20 mouse cellular contexts compared by ENCODE assay signal in genomic region chr1:41551271-41551670, GRCm38 (mm10).
DNase-seq lines count a peak whose midpoint lies in the region; ATAC-seq and TF ChIP-seq lines count a peak whose summit lies in the region.
"Had no signal": no experiment of that assay in that cellular context is flagged by ENCODE, and none has a peak within 500 bp of the region (broad histone marks: within the 10 kb centered on the region; RNA-seq: fewer than 3 reads in every experiment).

No protein-coding gene starts in this region.

- TF ChIP-seq POLR2A in kidney, adult 2 months (IDR thresholded peaks at IDR 0.05; ENCODE audit: low read depth, low read length): no peak

- no peak overlapping the region for H3K4me2 ChIP-seq in kidney, embryonic 16.5 days (replicated peaks; ENCODE audit: low read depth, low read length)
- H3K4me2 ChIP-seq: forebrain, embryonic 13.5 days; heart, embryonic 13.5 days; hindbrain, embryonic 12.5 days had no signal

- H3K36me3 ChIP-seq in kidney, adult 2 months (ENCODE audit: control insufficient read depth, insufficient read depth, low read length): no peaks in the 10 kb centered on the region
- H3K36me3 ChIP-seq in kidney, embryonic 16.5 days (ENCODE audit: insufficient read depth, low read length): no peaks in the 10 kb centered on the region
- H3K36me3 ChIP-seq: heart, embryonic 13.5 days; hindbrain, embryonic 12.5 days had no signal

- no peak overlapping the region for H3K27ac ChIP-seq in kidney, adult 2 months (ENCODE audit: insufficient read depth, low read depth, low read length)
- H3K27ac ChIP-seq in kidney, embryonic 16.5 days (ENCODE audit: low read length): no peak overlapping the region
- H3K27ac ChIP-seq: forebrain, embryonic 13.5 days; gastrocnemius, adult 2 months; heart, embryonic 13.5 days; hindbrain, embryonic 12.5 days had no signal

- H3K9me3 ChIP-seq in kidney, embryonic 16.5 days (ENCODE audit: low read length): no peaks in the 10 kb centered on the region
- H3K9me3 ChIP-seq: forebrain, embryonic 13.5 days; heart, embryonic 13.5 days; hindbrain, embryonic 12.5 days had no signal

- no peaks in the 10 kb centered on the region for H3K27me3 ChIP-seq in kidney, adult 2 months (replicated peaks; ENCODE audit: control insufficient read depth, insufficient read depth, low read length)
- H3K27me3 ChIP-seq in kidney, embryonic 16.5 days (ENCODE audit: insufficient read depth, low read length): no peaks in the 10 kb centered on the region
- H3K27me3 ChIP-seq: forebrain, embryonic 13.5 days; heart, embryonic 13.5 days; hindbrain, embryonic 12.5 days had no signal

- H3K4me1 ChIP-seq in kidney, adult 2 months (ENCODE audit: control insufficient read depth, insufficient read depth, low read length): peaks cover 5% of the 10 kb centered on the region
- H3K4me1 ChIP-seq in kidney, embryonic 16.5 days (ENCODE audit: insufficient read depth, low read length): no peaks in the 10 kb centered on the region
- H3K4me1 ChIP-seq: hindbrain, embryonic 12.5 days had no signal

- no peak overlapping the region for H3K9ac ChIP-seq in kidney, embryonic 16.5 days (replicated peaks; ENCODE audit: low read length)
- H3K9ac ChIP-seq: forebrain, embryonic 13.5 days; forebrain, postnatal 0 days; heart, embryonic 13.5 days; hindbrain, embryonic 12.5 days had no signal

- DNase-seq in adrenal gland, adult 2 months: peak; percentile 33
- DNase-seq in adrenal gland, adult 8-10 months: no peak
- DNase-seq in kidney, adult 2 months: peak; percentile 56
- DNase-seq in adrenal gland, postnatal 14 days: peak; percentile 16
- DNase-seq in kidney, postnatal 14 days: peak; percentile 34
- DNase-seq in right cerebral cortex, postnatal 25 days: no peak
- DNase-seq: cerebellum, adult 11-12 months; cerebellum, adult 9-11 months; cerebellum, postnatal 36 days; forebrain, postnatal 0 days; gastrocnemius, adult 2 months; gastrocnemius, postnatal 25 days; heart, postnatal 36 days had no signal

- TF ChIP-seq CTCF in kidney, adult 2 months (conservative IDR thresholded peaks at IDR 0.05; ENCODE audit: insufficient read depth, insufficient read length, low read depth, low read length): no peak

- ATAC-seq in kidney, embryonic 16.5 days (ENCODE audit: low FRiP score, low TSS enrichment): no peak
- ATAC-seq in frontal cortex, adult (ENCODE audit: low TSS enrichment): no peak
- ATAC-seq: forebrain, embryonic 13.5 days; forebrain, postnatal 0 days; hindbrain, embryonic 16.5 days; inflammation-experienced regulatory T-cells, adult 6 months had no signal

- H3K4me3 ChIP-seq in kidney, adult 2 months (ENCODE audit: insufficient read depth, low read depth, low read length): no peak overlapping the region
- no peak overlapping the region for H3K4me3 ChIP-seq in kidney, embryonic 16.5 days (ENCODE audit: low read length)
- H3K4me3 ChIP-seq: forebrain, embryonic 13.5 days; gastrocnemius, adult 2 months; heart, embryonic 13.5 days; hindbrain, embryonic 12.5 days had no signal

- WGBS in kidney, adult 2 months: 38% methylated on average over 1 of the region's 1 CpGs
- 90% methylated on average over 1 of the region's 1 CpGs for WGBS in kidney, embryonic 16.5 days

Comparison
In these comparisons a context has a peak if more than half of its experiments do, and no peak if none do; other contexts are left out.
1. DNase-seq: peak in adrenal gland, adult 2 months (single experiment), kidney, adult 2 months (single experiment), adrenal gland, postnatal 14 days (single experiment) and kidney, postnatal 14 days (single experiment); none in adrenal gland, adult 8-10 months (single experiment) and right cerebral cortex, postnatal 25 days (single experiment).